Mouse (Mus musculus): Measurements from ENCODE around the gene Abhd17c.
"Not testable (repeated sequence)": the region's sequence is repeated elsewhere in the genome, so short reads cannot be mapped to it uniquely, and the experiment has no call there.

Gene Abhd17c

GRCm38 (mm10) chr7:84151001-84151959 is at the start of gene Abhd17c:
Gene Abhd17c (minus strand): TSS chr7:84151893.
- peak in 1 of 2 experiments; percentile 31 for DNase-seq

- no peak for DNase-seq
These were observed 45.6 kb upstream of the Abhd17c start for GRCm38 (mm10) chr7:84197208-84197860.

- no peak for DNase-seq
These were observed 44.5 kb upstream of the Abhd17c start for GRCm38 (mm10) chr7:84196221-84196620.

GRCm38 (mm10) chr7:84192256-84192655 is 40.6 kb upstream of the Abhd17c start:
- DNase-seq, result no peak

- DNase-seq, result no peak
These were observed 39.8 kb upstream of the Abhd17c start for GRCm38 (mm10) chr7:84191476-84191875.

- DNase-seq, result no peak
These were observed 36.5 kb upstream of the Abhd17c start for GRCm38 (mm10) chr7:84188196-84188595.

- no peak for DNase-seq
These were observed 33.5 kb upstream of the Abhd17c start for GRCm38 (mm10) chr7:84185196-84185595.

GRCm38 (mm10) chr7:84184703-84185102 is 33.0 kb upstream of the Abhd17c start:
- DNase-seq, result no peak

GRCm38 (mm10) chr7:84178809-84179208 is 27.1 kb upstream of the Abhd17c start:
- DNase-seq, result not testable (repeated sequence)

- peak; percentile 2 to 4 for DNase-seq
These were observed 23.2 kb upstream of the Abhd17c start for GRCm38 (mm10) chr7:84174655-84175448.

- DNase-seq, result no peak
These were observed 21.7 kb upstream of the Abhd17c start for GRCm38 (mm10) chr7:84173394-84173793.

GRCm38 (mm10) chr7:84171177-84171787 is 19.6 kb upstream of the Abhd17c start:
- no peak for DNase-seq

GRCm38 (mm10) chr7:84168355-84168754 is 16.7 kb upstream of the Abhd17c start:
- no peak for DNase-seq

- no peak for DNase-seq
These were observed 15.2 kb upstream of the Abhd17c start for GRCm38 (mm10) chr7:84166721-84167419.

GRCm38 (mm10) chr7:84166007-84166406 is 14.3 kb upstream of the Abhd17c start:
- no peak for DNase-seq

- DNase-seq, result no peak
These were observed 13.6 kb upstream of the Abhd17c start for GRCm38 (mm10) chr7:84165288-84165687.

GRCm38 (mm10) chr7:84164880-84165279 is 13.2 kb upstream of the Abhd17c start:
- no peak for DNase-seq

GRCm38 (mm10) chr7:84164419-84164818 is 12.7 kb upstream of the Abhd17c start:
- no peak for DNase-seq

GRCm38 (mm10) chr7:84163585-84163984 is 11.9 kb upstream of the Abhd17c start:
- DNase-seq, result no peak

GRCm38 (mm10) chr7:84159414-84159813 is 7.7 kb upstream of the Abhd17c start:
- no peak for DNase-seq

GRCm38 (mm10) chr7:84153821-84154220 is 2.1 kb upstream of the Abhd17c start:
- DNase-seq, result no peak

GRCm38 (mm10) chr7:84152821-84153220 is 1.1 kb upstream of the Abhd17c start:
- no peak for DNase-seq

Data from cerebellum, adult 18-20 months (tissue).